Mouse (Mus musculus) hindbrain, embryonic 11.5 days (tissue): ENCODE measurements around the gene Nmnat2. TPM values are rescaled to one million over a fixed set of nuclear protein-coding genes. Genes with fewer than 3 reads are reported as not detected.

ENCODE experiments used
- ATAC-seq: fragments of 200-750 bp; cut with Nextera tagmentation; 2 replicates; pipeline ENCODE4 v1.8.0; 2017; ENCODE audit warnings: mild to moderate bottlenecking, moderate TSS enrichment, moderate library complexity; ENCODE audit not compliant: low FRiP score
- DNase-seq: peaks from one replicate; pipeline ENCODE4 v3.0.0-alpha.2; 2015; ENCODE audit warnings: low spot score
- H3K27ac ChIP-seq: fragments of 300-500 bp; sonication (generic); 2 replicates; pipeline ENCODE4 v1.5.1; 2014; ENCODE audit warnings: mild to moderate bottlenecking, low read depth, low read length
- H3K27me3 ChIP-seq: fragments of 300-500 bp; sonication (generic); 2 replicates; pipeline ENCODE4 v1.6.1; 2014; ENCODE audit warnings: mild to moderate bottlenecking, low read length, moderate library complexity, mixed read lengths; ENCODE audit not compliant: control insufficient read depth, insufficient read depth
- H3K36me3 ChIP-seq: fragments of 300-500 bp; sonication (generic); 2 replicates; pipeline ENCODE4 v1.6.1; 2014; ENCODE audit warnings: mild to moderate bottlenecking, low read length, moderate library complexity, mixed read lengths; ENCODE audit not compliant: control insufficient read depth, insufficient read depth
- H3K4me1 ChIP-seq: fragments of 300-500 bp; sonication (generic); replicated peaks from 2 replicates; pipeline ENCODE4 v1.6.1; 2014; ENCODE audit warnings: low read length, mixed read lengths; ENCODE audit not compliant: control insufficient read depth, insufficient read depth
- H3K4me2 ChIP-seq: fragments of 300-500 bp; sonication (generic); replicated peaks from 2 replicates; pipeline ENCODE4 v1.6.1; 2014; ENCODE audit warnings: mild to moderate bottlenecking, low read depth, low read length
- H3K4me3 ChIP-seq: fragments of 300-500 bp; sonication (generic); 2 replicates; pipeline ENCODE4 v1.5.1; 2014; ENCODE audit warnings: low read depth, low read length
- H3K9ac ChIP-seq: fragments of 300-500 bp; sonication (generic); 2 replicates; pipeline ENCODE4 v1.6.1; 2014; ENCODE audit warnings: low read depth, low read length
- H3K9me3 ChIP-seq: fragments of 300-500 bp; sonication (generic); 2 replicates; pipeline ENCODE4 v1.6.1; 2016; ENCODE audit warnings: low read length; ENCODE audit not compliant: control insufficient read depth
- WGBS: fragments of 180-500 bp; shearing (Covaris S2); extraction: QIAGEN DNeasy Blood & Tissue Kit; methylation state at CpG from one replicate; pipeline ENCODE4 v1.1.7; 2014; 5-methylcytosine and 5-hydroxymethylcytosine counted together
- polyA plus RNA-seq: library from polyadenylated mRNA; unstranded; fragments of >200 nt; fragmentation: Nextera tagmentation; extraction: Ambion mirVana; gene quantifications from 2 replicates; pipeline ENCODE4 v1.2.1, GENCODE M21; 2014

Nmnat2 gene
- polyA plus RNA-seq, 1 experiment from 2014 or later, result 36.7 TPM

DNA sequence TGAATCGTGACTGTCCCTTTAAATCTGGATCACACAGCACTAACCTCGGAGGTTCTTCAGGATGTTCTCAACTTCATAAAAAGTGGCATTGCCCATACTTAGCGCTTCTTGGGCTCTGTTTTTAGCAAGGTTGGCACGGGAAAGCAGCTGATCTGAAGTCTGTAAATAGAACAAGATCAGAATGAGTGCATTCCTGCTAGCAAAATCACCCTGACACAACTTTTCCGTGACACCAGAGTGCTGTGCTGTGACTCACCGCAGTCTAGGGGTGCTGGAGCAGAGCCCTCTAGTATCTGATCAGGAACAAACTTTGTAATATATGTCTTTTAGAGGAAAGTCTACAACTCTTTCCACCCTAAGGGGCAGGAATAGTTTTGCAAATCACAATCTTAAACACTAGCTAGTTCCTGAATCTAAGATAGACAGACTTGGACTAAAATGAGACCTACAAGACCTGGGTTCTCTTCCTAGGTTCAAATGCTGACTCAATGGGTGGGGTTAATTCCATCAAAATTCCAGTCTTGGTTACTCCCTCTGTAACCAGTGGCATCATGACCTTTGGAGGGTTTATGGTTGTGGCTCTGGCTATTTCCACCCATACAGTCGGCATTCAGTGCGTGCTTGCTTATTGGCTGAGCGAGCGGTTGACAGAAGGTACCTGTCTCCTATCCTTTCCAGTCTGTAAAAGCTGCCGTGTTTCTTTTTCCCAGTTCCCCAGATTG is 175.4 kb downstream of the Nmnat2 start:
- Histone ChIP-seq H3K9ac (no peak overlapping the region), H3K4me3 (no peak overlapping the region), H3K9me3 (no peaks in the 10 kb centered on the region), H3K4me2 (no peak overlapping the region), H3K4me1 (peaks cover 3% of the 10 kb centered on the region; the same call in 1 of the 2 replicates), H3K36me3 (no peaks in the 10 kb centered on the region), H3K27ac (no peak overlapping the region), H3K27me3 (no peaks in the 10 kb centered on the region)
- 88% methylated on average over 11 of the region's 11 CpGs for WGBS
- DNase-seq (no peak), ATAC-seq (no peak)

DNA sequence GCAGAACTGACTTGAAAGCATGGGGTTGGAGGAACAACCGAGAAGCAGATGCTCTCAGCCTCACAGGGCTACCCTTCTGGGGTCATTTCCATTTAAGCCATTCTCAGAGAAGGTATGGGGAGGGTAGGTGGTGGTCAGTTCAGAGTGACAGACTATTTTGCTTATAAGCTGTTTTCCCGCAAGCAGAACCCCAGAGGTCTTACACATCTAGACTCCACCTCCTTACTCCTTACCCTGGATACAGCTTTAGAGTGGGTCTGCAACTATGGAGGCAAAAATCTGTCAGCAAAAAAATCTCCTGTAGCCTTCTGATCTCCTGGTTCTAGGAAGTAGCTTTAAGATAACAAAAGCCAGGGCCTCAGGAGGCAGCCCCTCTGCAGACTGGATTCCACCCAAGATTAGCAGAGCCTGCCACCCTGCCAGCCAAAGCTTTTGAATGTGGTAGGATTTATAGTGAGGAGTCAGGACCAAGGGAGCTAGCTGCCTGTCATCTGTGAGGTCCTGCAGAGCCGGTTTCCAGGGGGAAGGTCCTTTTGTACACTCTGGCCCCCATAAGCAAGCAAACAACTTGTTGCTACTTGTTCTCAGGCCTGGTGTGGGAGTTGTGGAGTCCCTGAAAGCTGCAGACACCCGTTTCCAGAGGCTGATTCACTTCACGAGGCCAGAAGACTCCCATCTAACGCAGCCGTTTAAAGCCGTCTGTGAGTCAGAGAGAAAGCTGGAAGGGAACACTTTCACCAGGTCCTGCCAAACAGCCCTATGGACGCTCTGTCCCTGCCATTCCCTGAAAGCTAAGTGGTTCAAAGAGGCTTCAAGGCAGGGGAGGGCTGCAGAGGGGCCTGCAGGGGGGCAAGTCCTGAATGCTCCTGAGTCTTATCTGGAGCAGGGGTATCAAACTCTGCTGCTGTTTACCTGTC is 179.3 kb downstream of the Nmnat2 start:
- no peaks in the 10 kb centered on the region for H3K9me3 ChIP-seq
- DNase-seq, result peak; percentile 17
- no peak overlapping the region for H3K9ac ChIP-seq
- H3K36me3 ChIP-seq, result no peaks in the 10 kb centered on the region
- no peak for ATAC-seq
- no peaks in the 10 kb centered on the region for H3K27me3 ChIP-seq
- 23% methylated on average over 9 of the region's 9 CpGs for WGBS
- 0 out of 2 replicates have a peak overlapping the region, but pooled peaks have one; percentile 5 for H3K27ac ChIP-seq
- no peak overlapping the region for H3K4me3 ChIP-seq
- H3K4me1 ChIP-seq, result peaks cover 3% of the 10 kb centered on the region; the same call in 1 of the 2 replicates
- no peak overlapping the region for H3K4me2 ChIP-seq

DNA sequence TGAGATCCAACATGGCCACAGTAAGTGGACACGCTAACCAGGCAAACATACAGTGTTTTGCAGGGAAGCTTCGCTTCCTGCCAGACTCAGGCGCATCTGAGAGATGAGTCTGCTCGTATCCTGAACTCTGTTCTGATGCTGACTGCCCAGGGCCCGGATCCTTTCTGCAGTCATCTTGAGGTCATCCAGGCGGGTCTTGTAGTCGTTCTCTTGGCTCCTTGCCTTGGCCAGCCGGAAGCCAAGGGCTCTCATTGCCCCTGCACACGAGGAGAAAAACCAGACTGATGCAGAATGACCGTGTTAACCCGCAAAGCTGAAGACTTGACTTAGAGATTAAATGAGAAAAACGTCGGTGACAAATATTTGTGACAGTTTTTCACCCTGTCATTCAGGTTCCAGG is 181.9 kb downstream of the Nmnat2 start:
- DNase-seq (no peak), ATAC-seq (no peak)
- Histone ChIP-seq H3K4me3 (no peak overlapping the region), H3K9me3 (no peaks in the 10 kb centered on the region), H3K9ac (no peak overlapping the region), H3K27ac (no peak overlapping the region), H3K36me3 (no peaks in the 10 kb centered on the region), H3K27me3 (no peaks in the 10 kb centered on the region), H3K4me2 (no peak overlapping the region), H3K4me1 (peaks cover 3% of the 10 kb centered on the region; the same call in 1 of the 2 replicates)
- 93% methylated on average over 13 of the region's 13 CpGs for WGBS

DNA sequence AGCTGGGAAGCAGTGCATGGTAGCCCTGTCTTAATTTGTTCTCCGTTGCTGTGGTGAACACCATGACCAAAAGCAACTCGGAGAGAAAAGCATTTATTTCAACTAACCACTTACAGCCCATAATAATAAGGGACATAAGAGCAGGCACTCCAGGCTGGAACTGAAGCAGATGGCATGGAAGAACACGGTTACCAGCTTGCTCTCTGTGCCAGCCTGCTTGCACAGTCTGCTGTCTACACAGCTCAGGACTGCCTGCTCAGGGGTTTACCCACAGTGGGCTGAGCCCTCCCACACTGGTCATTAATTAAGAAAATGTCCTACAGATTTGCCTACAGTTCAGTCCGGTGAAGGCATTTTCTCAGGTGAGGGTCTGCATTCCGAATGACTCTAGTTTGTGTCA is 183.7 kb downstream of the Nmnat2 start:
- H3K36me3 ChIP-seq, result no peaks in the 10 kb centered on the region
- WGBS, result 77% methylated on average over 5 of the region's 5 CpGs
- no peaks in the 10 kb centered on the region for H3K9me3 ChIP-seq
- no peaks in the 10 kb centered on the region for H3K27me3 ChIP-seq
- H3K4me1 ChIP-seq, result peaks cover 3% of the 10 kb centered on the region; the same call in 1 of the 2 replicates
- H3K4me2 ChIP-seq, result no peak overlapping the region
- ATAC-seq, result no peak
- H3K4me3 ChIP-seq, result no peak overlapping the region
- no peak overlapping the region for H3K9ac ChIP-seq
- H3K27ac ChIP-seq, result no peak overlapping the region
- no peak for DNase-seq

DNA sequence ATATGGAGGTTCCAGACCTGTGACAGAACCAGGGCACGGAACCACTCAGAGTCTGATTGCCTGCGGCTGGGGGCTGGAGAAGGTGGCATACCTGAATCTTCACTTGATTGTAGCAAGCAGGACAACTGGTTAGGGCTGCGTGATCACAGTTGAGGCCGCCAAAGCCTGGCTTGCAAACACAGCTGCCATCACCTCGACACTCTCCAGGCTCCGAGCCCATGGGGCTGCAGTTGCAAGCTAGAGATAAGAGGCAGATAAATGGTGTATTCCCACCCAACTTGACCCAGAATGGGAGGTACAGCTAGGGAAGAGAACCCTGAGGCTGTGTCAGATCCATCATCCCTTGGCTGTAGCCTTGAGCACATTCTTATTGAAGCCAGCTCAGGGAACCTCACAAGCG is 184.8 kb downstream of the Nmnat2 start:
- Histone ChIP-seq H3K4me1 (no peaks in the 10 kb centered on the region), H3K36me3 (no peaks in the 10 kb centered on the region), H3K9me3 (no peaks in the 10 kb centered on the region), H3K27ac (no peak overlapping the region), H3K4me2 (no peak overlapping the region), H3K27me3 (no peaks in the 10 kb centered on the region), H3K4me3 (no peak overlapping the region), H3K9ac (no peak overlapping the region)
- DNase-seq, result no peak
- no peak for ATAC-seq
- 78% methylated on average over 7 of the region's 7 CpGs for WGBS

DNA sequence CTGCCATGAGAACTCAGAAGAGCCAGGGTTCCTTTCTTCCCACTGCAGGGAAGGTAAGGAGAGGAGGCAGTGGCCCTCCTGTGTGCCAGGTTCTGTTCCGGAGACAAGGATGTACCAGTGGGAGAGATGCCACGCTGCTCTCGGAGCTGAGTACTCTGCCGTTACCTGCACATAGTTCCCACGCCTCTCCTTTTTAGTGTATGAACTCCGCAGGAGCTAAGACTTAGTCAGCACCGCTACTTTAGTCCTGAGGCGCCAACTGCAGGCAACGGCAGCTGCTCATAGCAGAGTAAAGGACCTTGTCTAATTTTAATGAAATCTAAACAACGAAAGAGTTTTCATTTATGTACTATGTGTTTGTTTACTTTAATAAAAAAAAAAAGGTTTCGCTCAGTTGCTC is 185.5 kb downstream of the Nmnat2 start:
- Histone ChIP-seq H3K27me3 (no peaks in the 10 kb centered on the region), H3K27ac (no peak overlapping the region), H3K36me3 (no peaks in the 10 kb centered on the region), H3K4me2 (no peak overlapping the region), H3K9ac (no peak overlapping the region), H3K4me3 (no peak overlapping the region), H3K4me1 (no peaks in the 10 kb centered on the region), H3K9me3 (no peaks in the 10 kb centered on the region)
- 88% methylated on average over 11 of the region's 11 CpGs for WGBS
- ATAC-seq (no peak), DNase-seq (no peak)

DNA sequence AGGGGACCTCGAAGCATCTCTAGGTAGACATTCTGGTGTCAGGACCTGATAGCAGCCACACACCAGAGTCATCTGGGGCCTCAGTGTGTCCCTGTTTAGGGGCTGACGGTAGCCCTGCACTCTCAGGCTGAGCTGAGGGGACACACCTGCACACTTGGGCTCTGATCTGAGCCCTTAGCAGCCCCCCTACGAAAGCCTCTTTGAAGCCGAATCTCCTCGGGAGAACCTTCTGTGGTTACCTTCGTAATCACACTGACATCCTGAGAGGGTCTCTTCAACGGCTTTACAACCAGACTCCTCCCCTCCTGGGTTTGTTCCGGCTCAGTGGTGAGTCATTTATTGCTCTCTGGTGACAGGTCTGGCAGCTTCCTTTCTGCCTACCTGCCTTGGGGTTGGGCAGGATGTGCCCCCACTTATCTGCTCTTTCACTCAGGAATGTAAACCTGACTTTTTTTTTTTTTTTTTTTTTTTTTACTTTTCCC is 186.0 kb downstream of the Nmnat2 start:
- Histone ChIP-seq H3K4me1 (no peaks in the 10 kb centered on the region), H3K9ac (no peak overlapping the region), H3K36me3 (no peaks in the 10 kb centered on the region), H3K27ac (no peak overlapping the region), H3K9me3 (no peaks in the 10 kb centered on the region), H3K4me3 (no peak overlapping the region), H3K4me2 (no peak overlapping the region), H3K27me3 (no peaks in the 10 kb centered on the region)
- no peak for ATAC-seq
- 42% methylated on average over 8 of the region's 8 CpGs for whole genome bisulfite sequencing
- no peak for DNase-seq

DNA sequence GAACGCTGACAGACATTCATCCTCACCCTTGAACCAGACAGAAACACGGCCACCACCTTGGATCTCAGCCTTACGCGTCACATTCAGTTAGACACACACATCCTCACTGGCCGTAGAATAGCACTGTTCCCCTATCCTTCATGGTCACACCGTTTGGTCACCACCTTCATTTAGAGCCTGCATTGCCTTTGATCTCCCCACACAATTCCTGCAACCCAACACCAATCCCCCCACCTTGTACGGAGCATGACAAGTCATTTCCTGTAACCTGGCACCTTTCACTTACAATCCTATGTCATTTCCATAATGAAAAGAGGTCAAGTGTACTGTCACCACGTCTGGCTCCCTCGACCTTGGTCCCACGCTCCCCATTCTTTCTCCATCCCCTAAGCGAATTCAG is 189.2 kb downstream of the Nmnat2 start:
- H3K9me3 ChIP-seq, result no peaks in the 10 kb centered on the region
- H3K27ac ChIP-seq, result no peak overlapping the region
- DNase-seq, result no peak
- no peak for ATAC-seq
- H3K4me2 ChIP-seq, result no peak overlapping the region
- no peak overlapping the region for H3K4me3 ChIP-seq
- no peak overlapping the region for H3K9ac ChIP-seq
- H3K36me3 ChIP-seq, result no peaks in the 10 kb centered on the region
- no peaks in the 10 kb centered on the region for H3K27me3 ChIP-seq
- H3K4me1 ChIP-seq, result no peaks in the 10 kb centered on the region
- WGBS, result 80% methylated on average over 11 of the region's 11 CpGs
